Mouse (Mus musculus) left cerebral cortex, adult 8-10 months (tissue): ENCODE measurements around the gene Eif3b. TPM values are rescaled to one million over a fixed set of nuclear protein-coding genes. Genes with fewer than 3 reads are reported as not detected.
A peak's percentile ranks its signal among the peaks of the same experiment; 100 is the strongest.

ENCODE experiments used
- DNase-seq, 2 experiments: peaks; one replicate each; pipeline ENCODE4 v3.0.0; 2022; ENCODE audit warnings: low spot score in 2 of 2
- total RNA-seq, 4 experiments: library from RNA; stranded (reverse); gene quantifications; 2 replicates each; pipeline ENCODE4 v1.2.4; 2022

Gene Eif3b
- total RNA-seq = 10 to 100 TPM; 81.0 to 93.2 (median 86.4) TPM

- peak; percentile 81 to 82 for DNase-seq
Measured at GRCm38 (mm10) chr5:140418489-140419441, at the start of gene Eif3b. Gene Eif3b, plus strand, starts transcription at chr5:140419328.

- DNase-seq = no peak
Measured at GRCm38 (mm10) chr5:140369466-140369865, 49.7 kb upstream of the Eif3b start.

GRCm38 (mm10) chr5:140370446-140371254, 48.5 kb upstream of the Eif3b start:
- DNase-seq = no peak

GRCm38 (mm10) chr5:140371671-140372070, 47.5 kb upstream of the Eif3b start:
- DNase-seq = peak in 1 of 2 experiments; percentile 57

- DNase-seq = no peak
Measured at GRCm38 (mm10) chr5:140373711-140374110, 45.4 kb upstream of the Eif3b start.

- DNase-seq = peak in 1 of 2 experiments; percentile 22
Measured at GRCm38 (mm10) chr5:140374226-140374625, 44.9 kb upstream of the Eif3b start.

- DNase-seq = no peak
Measured at GRCm38 (mm10) chr5:140375249-140375829, 43.8 kb upstream of the Eif3b start.

- DNase-seq = no peak
Measured at GRCm38 (mm10) chr5:140378121-140378853, 40.8 kb upstream of the Eif3b start.

- no peak for DNase-seq
Measured at GRCm38 (mm10) chr5:140379299-140379698, 39.8 kb upstream of the Eif3b start.

- no peak for DNase-seq
Measured at GRCm38 (mm10) chr5:140381156-140381555, 38.0 kb upstream of the Eif3b start.

- no peak for DNase-seq
Measured at GRCm38 (mm10) chr5:140382688-140383087, 36.4 kb upstream of the Eif3b start.

GRCm38 (mm10) chr5:140383559-140383958, 35.6 kb upstream of the Eif3b start:
- DNase-seq = no peak

GRCm38 (mm10) chr5:140384462-140384861, 34.7 kb upstream of the Eif3b start:
- DNase-seq = no peak

- DNase-seq = no peak
Measured at GRCm38 (mm10) chr5:140387236-140387635, 31.9 kb upstream of the Eif3b start.

- DNase-seq = no peak
Measured at GRCm38 (mm10) chr5:140387816-140388510, 31.2 kb upstream of the Eif3b start.

- peak; percentile 68 to 89 for DNase-seq
Measured at GRCm38 (mm10) chr5:140388588-140389576, 30.2 kb upstream of the Eif3b start, which contains the start of gene Snx8. Gene Snx8, minus strand, starts transcription at chr5:140389262.

GRCm38 (mm10) chr5:140389647-140390046, 29.5 kb upstream of the Eif3b start:
- DNase-seq = no peak

- DNase-seq = no peak
Measured at GRCm38 (mm10) chr5:140391435-140391834, 27.7 kb upstream of the Eif3b start.

GRCm38 (mm10) chr5:140391981-140392380, 27.1 kb upstream of the Eif3b start:
- DNase-seq = no peak
